Mouse (Mus musculus): ENCODE measurements around the gene Stk16.

Gene Stk16

GRCm38 (mm10) chr1:75210136-75211087 is at the start of gene Stk16, which contains the start of gene Glb1l:
TSS of gene Stk16 (plus strand) at chr1:75210838.
TSS of gene Glb1l (minus strand) at chr1:75210813.
- peak; percentile 98 for DNase-seq

- no peak for DNase-seq
These were observed 42.6 kb upstream of the Stk16 start for GRCm38 (mm10) chr1:75168093-75168471.

- peak; percentile 98 for DNase-seq
These were observed 41.9 kb upstream of the Stk16 start, which contains the start of gene Zfand2b for GRCm38 (mm10) chr1:75168472-75169464. TSS of gene Zfand2b (plus strand) at chr1:75168646.

GRCm38 (mm10) chr1:75179334-75180104 is 31.1 kb upstream of the Stk16 start:
- no peak for DNase-seq

- DNase-seq: peak; percentile 86
These were observed 30.5 kb upstream of the Stk16 start, which contains the start of gene Abcb6 for GRCm38 (mm10) chr1:75180105-75180590. TSS of gene Abcb6 (minus strand) at chr1:75180392.

GRCm38 (mm10) chr1:75180741-75181140 is 29.9 kb upstream of the Stk16 start:
- no peak for DNase-seq

- DNase-seq: no peak
These were observed 29.2 kb upstream of the Stk16 start for GRCm38 (mm10) chr1:75181377-75181870.

- DNase-seq: no peak
These were observed 28.5 kb upstream of the Stk16 start for GRCm38 (mm10) chr1:75182160-75182559.

GRCm38 (mm10) chr1:75185495-75185894 is 25.1 kb upstream of the Stk16 start:
- DNase-seq: no peak

GRCm38 (mm10) chr1:75187126-75187525 is 23.5 kb upstream of the Stk16 start:
- no peak for DNase-seq

GRCm38 (mm10) chr1:75187914-75188483 is 22.6 kb upstream of the Stk16 start:
- no peak for DNase-seq

- no peak for DNase-seq
These were observed 20.1 kb upstream of the Stk16 start for GRCm38 (mm10) chr1:75190577-75190976.

GRCm38 (mm10) chr1:75191258-75191621 is 19.4 kb upstream of the Stk16 start:
- DNase-seq: peak; percentile 8

GRCm38 (mm10) chr1:75191622-75192402 is 18.8 kb upstream of the Stk16 start, which contains the start of the genes Ankzf1 and Atg9a:
TSS of gene Ankzf1 (plus strand) at chr1:75192151.
TSS of gene Atg9a (minus strand) at chr1:75192196.
- peak; percentile 92 for DNase-seq

- DNase-seq: peak; percentile 56
These were observed 18.2 kb upstream of the Stk16 start for GRCm38 (mm10) chr1:75192452-75192851.

GRCm38 (mm10) chr1:75201236-75201635 is 9.4 kb upstream of the Stk16 start:
- DNase-seq: no peak

- DNase-seq: peak; percentile 40
These were observed 1.5 kb upstream of the Stk16 start for GRCm38 (mm10) chr1:75208967-75209678.

- DNase-seq: no peak
These were observed 587 bp downstream of the Stk16 start for GRCm38 (mm10) chr1:75211141-75211708.

GRCm38 (mm10) chr1:75212542-75212941 is 1.9 kb downstream of the Stk16 start:
- no peak for DNase-seq
